Mouse (Mus musculus) forebrain, embryonic 13.5 days (tissue): ENCODE measurements around the gene Ago4. TPM values are rescaled to one million over a fixed set of nuclear protein-coding genes. Genes with fewer than 3 reads are reported as not detected.

Source experiments
- ATAC-seq: fragments of 200-750 bp; cut with Nextera tagmentation; 2 replicates; pipeline ENCODE4 v1.8.0; 2017
- H3K27ac ChIP-seq: fragments of 300-500 bp; sonication (generic); 2 replicates; pipeline ENCODE4 v1.5.1; 2015; ENCODE audit warnings: inconsistent platforms, mild to moderate bottlenecking, moderate library complexity
- H3K27me3 ChIP-seq: fragments of 300-500 bp; sonication (generic); 2 replicates; pipeline ENCODE4 v1.6.1; 2015; ENCODE audit warnings: mild to moderate bottlenecking, inconsistent platforms
- H3K36me3 ChIP-seq: fragments of 300-500 bp; sonication (generic); 2 replicates; pipeline ENCODE4 v1.6.1; 2015; ENCODE audit warnings: mild to moderate bottlenecking, inconsistent platforms; ENCODE audit not compliant: poor library complexity, severe bottlenecking
- H3K4me1 ChIP-seq: fragments of 300-500 bp; sonication (generic); 2 replicates; pipeline ENCODE4 v1.6.1; 2015; ENCODE audit warnings: inconsistent platforms
- H3K4me2 ChIP-seq: fragments of 300-500 bp; sonication (generic); 2 replicates; pipeline ENCODE4 v1.6.1; 2015; ENCODE audit warnings: inconsistent platforms, mild to moderate bottlenecking, moderate library complexity
- H3K4me3 ChIP-seq: fragments of 300-500 bp; sonication (generic); 2 replicates; pipeline ENCODE4 v1.5.1; 2015; ENCODE audit warnings: mild to moderate bottlenecking, inconsistent platforms
- H3K9ac ChIP-seq: fragments of 300-500 bp; sonication (generic); 2 replicates; pipeline ENCODE4 v1.6.1; 2015; ENCODE audit warnings: mild to moderate bottlenecking, inconsistent platforms
- H3K9me3 ChIP-seq: fragments of 300-500 bp; sonication (generic); replicated peaks from 2 replicates; pipeline ENCODE4 v1.6.1; 2016; ENCODE audit warnings: inconsistent platforms
- WGBS: fragments of 180-500 bp; shearing (Covaris S2); methylation state at CpG from one replicate; pipeline ENCODE4 v1.1.7; 2015; 5-methylcytosine and 5-hydroxymethylcytosine counted together
- polyA plus RNA-seq: library from polyadenylated mRNA; unstranded; fragments of >200 nt; fragmentation: Nextera tagmentation; extraction: Ambion mirVana; gene quantifications from 2 replicates; pipeline ENCODE4 v1.2.1, GENCODE M21; 2015

Ago4 gene
- polyA plus RNA-seq, 1 experiment from 2014 or later: 6.4 TPM

DNA sequence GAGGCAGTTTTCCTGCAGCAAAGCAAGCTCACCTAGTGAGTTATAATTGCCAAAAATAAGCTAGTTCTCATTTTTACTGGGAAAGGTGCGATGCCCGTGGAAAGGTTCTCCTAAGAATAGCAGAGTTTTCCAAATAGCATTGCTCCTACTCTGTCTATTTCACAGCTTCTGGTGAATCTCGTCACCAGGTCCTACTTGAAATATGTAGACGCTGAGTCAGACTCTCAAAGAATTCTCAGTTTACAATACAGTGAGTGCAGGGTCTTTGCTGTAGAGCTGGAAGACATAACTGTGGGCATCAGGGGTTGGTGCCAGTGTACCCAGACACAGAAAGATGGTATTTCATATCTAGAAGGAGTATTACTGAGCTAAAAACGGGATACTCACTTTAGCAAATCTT, 22.3 kb downstream of the Ago4 start:
- Histone ChIP-seq H3K36me3 (peaks cover 63% of the 10 kb centered on the region), H3K4me3 (no peak overlapping the region), H3K4me1 (no peaks in the 10 kb centered on the region), H3K27me3 (no peaks in the 10 kb centered on the region), H3K9ac (no peak overlapping the region), H3K27ac (no peak overlapping the region), H3K4me2 (no peak overlapping the region), H3K9me3 (no peaks in the 10 kb centered on the region)
- ATAC-seq: no peak
- 91% methylated on average over 5 of the region's 5 CpGs for WGBS

DNA sequence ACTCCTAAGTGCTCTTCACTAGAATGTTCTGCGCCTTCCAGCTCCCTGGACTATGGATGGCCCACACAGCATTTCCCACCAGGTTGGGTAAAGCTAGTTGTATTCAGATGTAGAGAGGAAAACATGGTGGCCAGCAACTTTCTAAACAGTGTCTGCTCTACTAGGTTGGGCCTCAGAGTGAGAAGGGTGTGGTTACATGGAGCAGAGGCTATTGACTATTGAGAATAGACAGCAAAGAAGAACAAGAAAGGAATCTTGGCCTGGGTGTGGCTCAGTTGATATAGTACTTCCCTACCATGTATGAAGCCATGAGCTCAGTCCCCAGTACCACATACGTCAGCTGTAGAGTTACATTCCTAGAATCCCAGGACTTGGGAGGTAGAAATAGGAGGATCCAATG, 24.2 kb downstream of the Ago4 start:
- peaks cover 66% of the 10 kb centered on the region for H3K36me3 ChIP-seq
- no peak overlapping the region for H3K27ac ChIP-seq
- no peaks in the 10 kb centered on the region for H3K4me1 ChIP-seq
- WGBS: 96% methylated on average over 2 of the region's 2 CpGs
- no peak overlapping the region for H3K9ac ChIP-seq
- no peak overlapping the region for H3K4me2 ChIP-seq
- ATAC-seq: no peak
- H3K27me3 ChIP-seq: no peaks in the 10 kb centered on the region
- H3K9me3 ChIP-seq: no peaks in the 10 kb centered on the region
- H3K4me3 ChIP-seq: no peak overlapping the region

DNA sequence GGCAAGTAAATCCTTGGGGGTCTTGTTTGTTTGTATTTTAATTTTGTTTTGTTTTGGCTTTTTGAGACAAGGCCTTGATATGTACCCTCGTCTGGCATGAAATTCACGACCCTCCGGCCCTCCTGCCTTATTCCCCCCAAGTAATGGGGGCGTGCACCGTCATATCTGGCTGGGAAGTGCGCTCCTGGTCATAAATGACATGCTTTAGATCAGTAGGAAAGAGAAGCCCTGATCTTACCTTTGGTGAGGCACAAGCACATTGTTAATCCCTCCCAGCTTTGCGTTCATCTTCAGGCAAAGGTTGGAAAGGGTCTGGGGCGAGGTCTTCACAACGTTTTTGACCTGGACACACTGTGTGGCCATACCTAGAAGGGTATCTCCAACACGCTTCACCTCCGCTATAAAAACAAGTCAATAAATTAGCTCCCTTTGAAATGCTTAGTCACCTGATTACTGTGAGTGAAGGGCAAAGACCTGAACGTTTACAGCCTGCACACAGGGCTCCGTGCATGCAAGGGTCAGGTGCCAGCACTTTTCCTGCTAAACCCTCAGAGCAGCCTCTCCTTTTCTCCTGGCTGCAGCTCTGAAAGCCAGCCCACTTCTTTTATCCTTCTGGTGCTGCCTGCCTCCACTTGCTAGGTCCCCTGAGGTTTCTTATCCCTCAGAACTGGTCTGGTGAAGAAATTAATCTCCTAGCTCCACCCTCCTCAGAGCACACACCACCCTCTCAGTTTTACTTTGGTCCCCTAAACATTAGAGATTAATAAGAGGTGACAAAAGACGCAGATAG, 25.0 kb downstream of the Ago4 start:
- Histone ChIP-seq H3K4me2 (no peak overlapping the region), H3K36me3 (peaks cover 64% of the 10 kb centered on the region), H3K4me1 (no peaks in the 10 kb centered on the region), H3K9ac (no peak overlapping the region), H3K27ac (no peak overlapping the region), H3K9me3 (no peaks in the 10 kb centered on the region), H3K4me3 (no peak overlapping the region), H3K27me3 (no peaks in the 10 kb centered on the region)
- 78% methylated on average over 14 of the region's 14 CpGs for WGBS
- no peak for ATAC-seq

DNA sequence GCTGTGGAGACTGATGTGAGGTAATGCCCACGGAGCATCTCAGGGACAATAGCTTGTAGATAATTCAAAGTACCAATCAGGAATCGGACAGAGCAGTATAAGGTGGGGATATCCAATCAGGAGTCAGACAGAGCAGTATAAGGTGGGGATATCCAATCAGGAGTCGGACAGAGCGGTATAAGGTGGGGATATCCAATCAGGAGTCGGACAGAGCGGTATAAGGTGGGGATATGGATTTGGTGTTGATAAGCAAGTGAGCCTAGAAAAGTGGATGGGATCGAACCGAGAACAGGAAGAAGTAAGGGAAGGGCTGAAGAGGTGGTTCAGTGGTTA, 30.3 kb downstream of the Ago4 start:
- 53% methylated on average over 8 of the region's 8 CpGs for WGBS
- Histone ChIP-seq H3K9me3 (no peaks in the 10 kb centered on the region), H3K27me3 (no peaks in the 10 kb centered on the region), H3K4me1 (peaks cover 6% of the 10 kb centered on the region), H3K4me2 (no peak overlapping the region), H3K9ac (no peak overlapping the region), H3K27ac (peak overlapping the region; percentile 21; the same call in 1 of the 2 replicates), H3K36me3 (peaks cover 33% of the 10 kb centered on the region), H3K4me3 (no peak overlapping the region)
- ATAC-seq: no peak; the same call in 1 of the 2 replicates

DNA sequence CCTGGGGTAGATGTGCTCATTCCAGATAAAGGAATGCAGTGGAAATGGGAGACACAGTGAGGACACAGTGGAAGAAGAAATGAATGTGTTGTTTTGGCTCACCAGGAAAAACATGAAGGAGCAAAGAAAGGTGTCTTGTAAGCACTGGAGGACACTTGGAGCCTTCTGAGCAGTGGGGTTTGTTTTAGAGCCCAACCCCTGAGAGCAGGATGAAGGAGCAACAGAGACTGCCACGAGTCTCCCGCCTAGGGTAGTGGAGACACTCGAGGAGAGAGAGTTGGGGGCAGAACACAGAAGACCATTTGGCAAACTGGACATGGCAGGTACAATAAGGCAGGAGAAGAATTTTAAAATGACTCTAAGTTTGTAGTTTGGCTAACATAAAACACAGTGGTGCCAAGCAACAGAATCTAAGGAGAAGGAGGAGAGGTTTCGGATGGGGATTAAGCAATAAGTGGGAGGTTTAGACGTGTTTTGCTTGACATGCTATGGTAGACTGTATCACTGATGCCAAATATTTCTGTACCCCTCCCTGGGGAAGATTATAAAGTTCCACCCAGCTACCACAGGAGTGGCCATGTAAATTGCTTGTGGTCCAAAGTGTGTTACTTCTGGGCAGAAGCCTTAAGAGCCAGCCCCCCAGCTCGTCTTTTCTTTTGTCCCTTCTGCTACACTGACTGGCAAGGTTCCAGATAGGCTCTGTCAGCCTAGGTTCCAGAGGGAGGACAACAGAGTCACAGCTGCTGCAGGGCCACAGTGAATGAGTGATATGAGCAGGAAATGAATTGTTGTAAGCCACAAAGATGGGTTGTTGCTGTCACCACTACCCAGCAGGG, 30.9 kb downstream of the Ago4 start:
- peak overlapping the region; percentile 21; the same call in 1 of the 2 replicates for H3K27ac ChIP-seq
- H3K36me3 ChIP-seq: peaks cover 28% of the 10 kb centered on the region
- H3K27me3 ChIP-seq: no peaks in the 10 kb centered on the region
- WGBS: 63% methylated on average over 6 of the region's 6 CpGs
- no peak overlapping the region for H3K4me2 ChIP-seq
- no peaks in the 10 kb centered on the region for H3K9me3 ChIP-seq
- ATAC-seq: no peak; the same call in 1 of the 2 replicates
- no peak overlapping the region for H3K9ac ChIP-seq
- H3K4me3 ChIP-seq: no peak overlapping the region
- peaks cover 6% of the 10 kb centered on the region for H3K4me1 ChIP-seq

DNA sequence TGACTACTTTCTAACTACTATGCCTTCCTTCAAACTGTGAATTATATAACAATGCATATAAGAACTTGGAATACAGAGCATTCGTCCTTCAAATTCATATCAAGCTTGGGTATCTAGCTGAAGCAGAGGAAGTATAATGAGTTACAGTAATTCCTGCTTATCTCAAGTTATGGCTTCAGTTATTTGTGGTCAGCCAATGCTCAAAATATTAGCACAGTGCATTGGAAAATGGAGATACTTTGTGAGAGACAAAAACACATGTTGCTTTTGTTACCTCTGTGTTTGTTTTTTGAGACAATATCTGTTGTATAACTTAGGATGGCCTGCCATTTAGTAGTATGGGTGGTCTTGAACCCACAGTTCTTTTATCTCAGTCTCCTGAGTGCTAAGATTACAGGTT, 34.7 kb downstream of the Ago4 start:
- H3K36me3 ChIP-seq: peaks cover 25% of the 10 kb centered on the region
- no peak overlapping the region for H3K4me2 ChIP-seq
- no peaks in the 10 kb centered on the region for H3K27me3 ChIP-seq
- no peak overlapping the region for H3K9ac ChIP-seq
- no peak overlapping the region for H3K4me3 ChIP-seq
- H3K9me3 ChIP-seq: no peaks in the 10 kb centered on the region
- H3K4me1 ChIP-seq: peaks cover 6% of the 10 kb centered on the region
- H3K27ac ChIP-seq: no peak overlapping the region
- no peak for ATAC-seq
- 91% methylated on average over 1 of the region's 1 CpGs for WGBS

DNA sequence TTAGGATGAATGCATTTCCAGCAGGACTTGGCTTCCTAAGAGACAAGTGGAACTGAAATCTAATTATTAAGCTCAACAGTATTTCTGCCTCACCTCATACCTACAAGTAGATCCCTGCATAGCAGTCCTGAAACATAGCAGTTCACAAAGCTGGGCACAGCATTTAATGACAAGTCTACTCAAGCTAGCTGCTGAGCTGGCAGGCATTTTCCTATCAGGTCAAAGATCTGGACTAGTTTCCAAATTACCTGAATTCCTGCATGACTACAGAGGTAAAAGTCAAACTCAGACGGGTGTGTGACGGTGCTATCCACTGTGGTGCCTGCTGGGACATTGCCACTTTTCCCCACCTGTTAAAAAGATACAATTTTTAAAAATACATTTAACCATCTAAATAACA, 36.3 kb downstream of the Ago4 start:
- WGBS: 87% methylated on average over 2 of the region's 2 CpGs
- Histone ChIP-seq H3K4me1 (no peaks in the 10 kb centered on the region), H3K27me3 (no peaks in the 10 kb centered on the region), H3K4me3 (no peak overlapping the region), H3K36me3 (peaks cover 34% of the 10 kb centered on the region), H3K9ac (no peak overlapping the region), H3K27ac (no peak overlapping the region), H3K9me3 (no peaks in the 10 kb centered on the region), H3K4me2 (no peak overlapping the region)
- no peak for ATAC-seq

DNA sequence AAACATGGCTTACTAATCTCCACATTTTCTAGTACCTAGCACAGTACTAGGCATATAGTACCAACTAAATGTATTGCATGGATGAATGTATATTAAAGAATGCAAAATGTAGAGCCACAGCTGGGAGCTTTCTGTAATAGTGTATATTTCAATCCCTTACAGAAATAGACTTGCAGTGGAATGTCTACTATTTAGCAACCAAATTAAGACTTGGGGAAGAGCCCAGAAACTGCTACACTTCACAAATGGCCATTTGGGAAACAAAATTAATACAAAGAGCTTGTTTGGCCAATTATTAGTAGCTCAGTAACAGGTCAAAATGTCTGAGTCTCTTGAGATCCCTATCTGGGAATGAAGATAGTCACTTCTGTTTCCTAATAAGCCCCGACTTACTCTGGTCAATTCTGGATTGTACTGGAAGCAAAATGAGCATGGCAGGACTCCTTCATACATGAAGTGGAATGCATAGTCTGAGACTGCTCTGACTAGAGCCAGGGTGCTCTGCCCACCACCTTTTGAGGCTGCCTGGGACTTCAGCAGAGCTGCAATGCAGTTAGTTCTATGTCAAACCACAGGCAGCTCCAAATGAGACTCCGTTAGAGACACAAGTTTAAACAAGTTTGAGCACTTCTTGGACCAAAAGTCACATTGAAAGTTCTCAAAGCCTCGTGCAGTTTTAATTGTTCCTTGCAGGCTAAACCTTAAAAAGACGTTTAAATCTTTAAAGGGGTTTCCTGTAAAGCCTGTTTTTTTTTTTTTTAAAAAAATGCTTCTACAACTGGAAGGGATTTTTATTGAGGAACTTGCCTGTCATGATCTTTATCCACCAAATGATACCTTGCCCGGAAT, 37.1 kb downstream of the Ago4 start:
- no peak overlapping the region for H3K27ac ChIP-seq
- no peak overlapping the region for H3K4me3 ChIP-seq
- no peaks in the 10 kb centered on the region for H3K4me1 ChIP-seq
- 83% methylated on average over 5 of the region's 5 CpGs for WGBS
- no peak overlapping the region for H3K9ac ChIP-seq
- H3K36me3 ChIP-seq: peaks cover 39% of the 10 kb centered on the region
- no peaks in the 10 kb centered on the region for H3K27me3 ChIP-seq
- H3K4me2 ChIP-seq: no peak overlapping the region
- no peaks in the 10 kb centered on the region for H3K9me3 ChIP-seq
- ATAC-seq: no peak

DNA sequence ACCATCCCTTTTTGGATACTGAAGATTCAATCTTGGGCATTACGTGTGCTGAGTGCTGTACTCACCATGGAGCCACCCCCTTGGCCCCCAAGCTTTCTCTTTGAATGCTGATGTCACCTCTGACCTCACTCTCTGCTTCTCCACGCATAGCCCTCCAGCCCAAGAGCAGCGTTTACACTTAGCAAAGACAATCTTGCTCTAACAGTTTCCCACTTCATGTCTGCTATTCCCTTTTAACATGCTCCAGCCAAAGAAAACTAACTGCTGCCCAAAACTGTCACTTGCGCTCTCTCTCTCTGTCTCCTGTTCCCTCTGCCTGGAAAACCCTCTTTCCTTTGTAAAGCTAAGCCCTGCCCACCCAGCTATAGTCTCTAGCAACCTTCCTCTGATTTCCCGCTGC, 37.8 kb downstream of the Ago4 start:
- H3K9ac ChIP-seq: no peak overlapping the region
- 65% methylated on average over 5 of the region's 5 CpGs for WGBS
- H3K9me3 ChIP-seq: no peaks in the 10 kb centered on the region
- H3K27ac ChIP-seq: no peak overlapping the region
- H3K27me3 ChIP-seq: no peaks in the 10 kb centered on the region
- no peak for ATAC-seq
- H3K4me2 ChIP-seq: no peak overlapping the region
- H3K36me3 ChIP-seq: peaks cover 46% of the 10 kb centered on the region
- no peak overlapping the region for H3K4me3 ChIP-seq
- no peaks in the 10 kb centered on the region for H3K4me1 ChIP-seq

DNA sequence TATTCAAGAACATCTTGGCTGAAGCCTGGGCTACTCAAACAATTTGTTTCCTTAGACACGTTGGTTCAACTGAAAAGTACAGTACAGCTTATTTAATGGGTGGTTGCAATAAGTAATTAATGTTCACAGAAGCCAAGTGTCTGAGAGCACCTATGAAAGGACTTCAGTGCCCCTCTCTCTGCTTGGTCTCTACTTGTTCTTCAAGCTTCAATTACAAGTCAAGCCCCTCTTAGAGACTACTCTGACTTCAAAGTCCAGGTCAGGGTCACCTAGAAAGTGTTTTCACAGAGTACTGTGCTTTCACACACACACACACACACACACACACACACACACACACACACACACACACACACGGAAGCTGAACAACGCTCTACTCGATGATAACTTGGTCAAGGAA, 39.9 kb downstream of the Ago4 start:
- H3K36me3 ChIP-seq: peaks cover 41% of the 10 kb centered on the region
- WGBS: 91% methylated on average over 4 of the region's 4 CpGs

DNA sequence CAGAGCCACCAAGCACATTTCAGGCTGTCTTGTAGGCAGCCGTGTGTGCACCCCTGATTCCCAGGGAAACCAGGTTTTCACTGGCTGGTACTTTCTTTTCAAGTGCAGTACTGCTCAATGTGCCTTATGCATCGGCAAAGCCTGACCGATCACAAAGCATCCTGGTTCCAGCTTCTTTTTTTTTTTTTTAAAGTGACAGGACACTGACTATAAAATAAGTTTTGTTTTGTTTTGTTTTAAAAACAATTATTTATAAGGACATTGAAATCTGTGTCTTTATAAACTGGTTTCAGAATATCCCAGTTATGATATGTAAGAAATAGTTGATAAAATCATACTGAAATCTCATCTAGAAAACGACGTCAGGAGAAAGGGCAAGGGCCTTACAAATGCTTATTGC, 41.3 kb downstream of the Ago4 start:
- Histone ChIP-seq H3K9me3 (no peaks in the 10 kb centered on the region), H3K27me3 (no peaks in the 10 kb centered on the region), H3K36me3 (peaks cover 37% of the 10 kb centered on the region), H3K4me2 (no peak overlapping the region), H3K4me1 (no peaks in the 10 kb centered on the region), H3K9ac (no peak overlapping the region), H3K27ac (no peak overlapping the region), H3K4me3 (no peak overlapping the region)
- 45% methylated on average over 5 of the region's 5 CpGs for WGBS
- no peak for ATAC-seq

More for the DNA sequence above, 39.9 kb downstream of the Ago4 start:
- Histone ChIP-seq H3K27me3 (no peaks in the 10 kb centered on the region), H3K4me2 (no peak overlapping the region), H3K9ac (no peak overlapping the region), H3K4me1 (no peaks in the 10 kb centered on the region), H3K9me3 (no peaks in the 10 kb centered on the region), H3K27ac (no peak overlapping the region), H3K4me3 (no peak overlapping the region)
- no peak for ATAC-seq

DNA sequence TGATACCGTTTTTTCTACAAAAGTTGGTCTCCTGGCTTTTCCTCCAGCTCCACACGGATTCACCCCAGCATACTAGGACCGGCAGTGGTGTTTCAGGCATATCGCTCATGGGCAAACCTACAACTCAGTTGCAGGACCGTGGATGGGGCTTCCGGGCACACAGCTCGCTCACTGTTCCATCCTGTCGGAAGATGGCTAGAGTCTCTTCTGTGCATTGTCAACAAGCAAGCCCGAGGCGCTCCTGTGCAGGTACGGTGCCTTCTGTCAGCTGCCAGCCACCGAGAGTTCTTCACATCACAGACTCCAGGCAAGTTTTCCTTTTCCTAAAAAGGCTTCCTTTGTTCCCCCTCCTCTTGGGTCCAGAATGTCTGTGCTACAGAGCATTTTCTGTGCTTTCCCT, 42.5 kb downstream of the Ago4 start:
- Histone ChIP-seq H3K4me2 (no peak overlapping the region), H3K36me3 (peaks cover 27% of the 10 kb centered on the region), H3K4me3 (no peak overlapping the region), H3K4me1 (no peaks in the 10 kb centered on the region), H3K9me3 (no peaks in the 10 kb centered on the region), H3K9ac (peak overlapping the region; percentile 14; the same call in 1 of the 2 replicates), H3K27ac (no peak overlapping the region), H3K27me3 (no peaks in the 10 kb centered on the region)
- 84% methylated on average over 12 of the region's 12 CpGs for WGBS
- ATAC-seq: no peak
